Mouse (Mus musculus) layer of hippocampus, adult 6 months (tissue): ENCODE measurements around the gene Lelp1. TPM values are rescaled to one million over a fixed set of nuclear protein-coding genes. Genes with fewer than 3 reads are reported as not detected.

Experiments
- long read RNA-seq, 2 experiments: library from polyadenylated mRNA; unstranded; transcript quantifications; one replicate each; pipeline ENCODE4 v2.0.0; 2019 to 2020
- polyA plus RNA-seq: library from polyadenylated mRNA; unstranded; fragments of <200 nt; fragmentation: Nextera tagmentation; gene quantifications from 2 replicates; pipeline ENCODE4 v1.2.3, GENCODE M21; 2021

Lelp1 gene
- not detected in 2 replicates for polyA plus RNA-seq
- long read RNA-seq, experiment 1 = 0 reads
- long read RNA-seq, experiment 2 = 0 reads

DNA sequence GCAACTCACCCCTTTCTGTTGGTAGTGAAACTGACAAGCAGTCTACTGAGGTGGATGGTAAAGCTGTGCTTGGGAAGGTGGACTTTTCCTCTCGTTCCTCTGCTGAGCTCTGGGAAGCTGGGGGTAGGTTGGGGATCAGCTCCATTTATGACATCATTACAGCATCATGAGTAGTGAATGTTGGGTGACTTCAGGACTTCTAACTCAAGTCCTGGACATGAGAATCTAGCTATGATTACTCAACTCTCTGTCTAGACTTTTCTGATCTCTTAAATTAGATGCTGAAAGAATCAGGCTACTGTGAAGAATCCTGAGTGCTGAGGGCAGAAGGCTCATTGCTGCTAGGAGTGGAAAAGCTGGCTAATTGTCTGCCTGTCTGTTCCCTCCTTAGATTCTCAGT lies at the start of gene Lelp1:
Gene Lelp1 (minus strand): TSS at position 101 of the 400 bp plus-strand sequence.

GRCm38 (mm10) chr3:92123847-92124246 lies 18.7 kb downstream of the Lelp1 start, which contains the start of gene Prr9:
Prr9 (minus strand) TSS chr3:92123947.

Other genes starting within 250 kb of the Lelp1 start
- gene Pglyrp3, start 128.2 kb downstream of the Lelp1 start, polyA plus RNA-seq = not detected in 2 replicates
- 10.4 and 15.5 TPM in 2 replicates for gene Lor, start 59.6 kb downstream of the Lelp1 start, polyA plus RNA-seq
- not detected in 2 replicates for gene Prr9, start 18.8 kb downstream of the Lelp1 start, polyA plus RNA-seq
- gene Sprr2a1, start 73.1 kb upstream of the Lelp1 start, polyA plus RNA-seq = not detected in 2 replicates
- gene Sprr2a2, start 73.2 kb upstream of the Lelp1 start, polyA plus RNA-seq = 0.21 TPM in 2 replicates
- gene Sprr2a3, start 142.7 kb upstream of the Lelp1 start, polyA plus RNA-seq = not detected in 2 replicates
- not detected in 2 replicates for gene Sprr2b, start 173.9 kb upstream of the Lelp1 start, polyA plus RNA-seq
- not detected in 2 replicates for gene Sprr2d, start 196.4 kb upstream of the Lelp1 start, polyA plus RNA-seq
- not detected in 2 replicates for gene Sprr2e, start 209.4 kb upstream of the Lelp1 start, polyA plus RNA-seq
- gene Sprr2f, start 222.4 kb upstream of the Lelp1 start, polyA plus RNA-seq = not detected in 2 replicates
- not detected in 2 replicates for gene Sprr2h, start 242.9 kb upstream of the Lelp1 start, polyA plus RNA-seq